22 mouse cellular contexts compared by ENCODE assay signal in genomic region chr1:184811716-184812250, GRCm38 (mm10). TPM values are rescaled to one million over a fixed set of nuclear protein-coding genes. Genes with fewer than 3 reads are reported as not detected.
A peak's percentile ranks its signal among the peaks of the same experiment; 100 is the strongest.
DNase-seq lines count a peak whose midpoint lies in the region; ATAC-seq and TF ChIP-seq lines count a peak whose summit lies in the region.
"Had no signal": no experiment of that assay in that cellular context is flagged by ENCODE, and none has a peak within 500 bp of the region (broad histone marks: within the 10 kb centered on the region; RNA-seq: fewer than 3 reads in every experiment).

No protein-coding gene starts in this region.

- H3K9me3 ChIP-seq in stomach, embryonic 15.5 days = no peaks in the 10 kb centered on the region
- no peaks in the 10 kb centered on the region for H3K9me3 ChIP-seq in stomach, postnatal 0 days (ENCODE audit: control insufficient read depth, low read length)
- no peaks in the 10 kb centered on the region for H3K9me3 ChIP-seq in liver, postnatal 0 days (ENCODE audit: low read length)
- no peaks in the 10 kb centered on the region for H3K9me3 ChIP-seq in limb, embryonic 10.5 days (replicated peaks)
- H3K9me3 ChIP-seq: hindbrain, embryonic 10.5 days; lung, embryonic 15.5 days; midbrain, embryonic 10.5 days; neural tube, embryonic 12.5 days had no signal

- H3K4me3 ChIP-seq in stomach, embryonic 15.5 days (replicated peaks) = no peak overlapping the region
- no peak overlapping the region for H3K4me3 ChIP-seq in stomach, postnatal 0 days (ENCODE audit: low read depth, low read length)
- H3K4me3 ChIP-seq in liver, postnatal 0 days (ENCODE audit: low read depth, low read length) = no peak overlapping the region
- H3K4me3 ChIP-seq in limb, embryonic 10.5 days = no peak overlapping the region
- H3K4me3 ChIP-seq: myocyte had no signal

- peak; percentile 59 for DNase-seq in kidney, adult 9 months
- no peak for DNase-seq in kidney, adult 18-20 months
- no peak for DNase-seq in stomach, postnatal 0 days (ENCODE audit: low spot score)
- DNase-seq in kidney, postnatal 25 days = peak; percentile 22 to 53
- no peak for DNase-seq in liver, postnatal 0 days
- no peak for DNase-seq in testis, postnatal 14 days (ENCODE audit: low spot score)
- no peak for DNase-seq in limb, embryonic 10.5 days (ENCODE audit: low spot score)
- DNase-seq: cerebellum, adult 2 months; cerebellum, postnatal 14 days; forebrain, postnatal 0 days; right cerebral cortex, adult 18-20 months; spleen, adult 18-20 months; thymus, postnatal 4 days had no signal

- WGBS in stomach, embryonic 15.5 days = 60% methylated on average over 8 of the region's 8 CpGs
- WGBS in stomach, postnatal 0 days = 68% methylated on average over 8 of the region's 8 CpGs
- 64% methylated on average over 8 of the region's 8 CpGs for WGBS in liver, postnatal 0 days (ENCODE audit: insufficient replicate concordance)
- 70% methylated on average over 8 of the region's 8 CpGs for WGBS in limb, embryonic 10.5 days

- no peak overlapping the region for H3K27ac ChIP-seq in stomach, embryonic 15.5 days
- H3K27ac ChIP-seq in stomach, postnatal 0 days (replicated peaks) = no peak overlapping the region
- H3K27ac ChIP-seq in liver, postnatal 0 days (ENCODE audit: low read depth) = peak overlapping the region; percentile 96
- no peak overlapping the region for H3K27ac ChIP-seq in limb, embryonic 10.5 days
- H3K27ac ChIP-seq: lung, embryonic 15.5 days; neural tube, embryonic 12.5 days had no signal

- H3K4me2 ChIP-seq in stomach, embryonic 15.5 days = no peak overlapping the region
- no peak overlapping the region for H3K4me2 ChIP-seq in stomach, postnatal 0 days (replicated peaks; ENCODE audit: low read depth)
- peak overlapping the region; percentile 16; the same call in 1 of the 2 replicates for H3K4me2 ChIP-seq in liver, postnatal 0 days (ENCODE audit: low read depth, low read length)

- peaks cover 8% of the 10 kb centered on the region; the same call in 1 of the 2 replicates for H3K4me1 ChIP-seq in stomach, embryonic 15.5 days
- 0 out of 2 replicates have a peak, but pooled peaks cover 3% of the 10 kb centered on the region for H3K4me1 ChIP-seq in stomach, postnatal 0 days (replicated peaks; ENCODE audit: control insufficient read depth, insufficient read depth)
- peaks cover 4% of the 10 kb centered on the region; the same call in 1 of the 2 replicates for H3K4me1 ChIP-seq in liver, postnatal 0 days (ENCODE audit: insufficient read depth)
- H3K4me1 ChIP-seq in limb, embryonic 10.5 days = peaks cover 22% of the 10 kb centered on the region

- peaks cover 16% of the 10 kb centered on the region for H3K27me3 ChIP-seq in stomach, embryonic 15.5 days (replicated peaks)
- no peaks in the 10 kb centered on the region for H3K27me3 ChIP-seq in stomach, postnatal 0 days (ENCODE audit: control insufficient read depth, insufficient read depth, low read length)
- H3K27me3 ChIP-seq in liver, postnatal 0 days (ENCODE audit: insufficient read depth, low read length) = no peaks in the 10 kb centered on the region
- H3K27me3 ChIP-seq in limb, embryonic 10.5 days (ENCODE audit: low read depth, poor library complexity, severe bottlenecking) = peaks cover 46% of the 10 kb centered on the region

- peak; percentile 29; the same call in 1 of the 2 replicates for ATAC-seq in stomach, embryonic 15.5 days (ENCODE audit: insufficient read depth, low FRiP score, low read depth)
- ATAC-seq in stomach, postnatal 0 days (ENCODE audit: low FRiP score, low TSS enrichment) = no peak
- ATAC-seq in liver, postnatal 0 days = no peak
- ATAC-seq: CD4-positive, CD25-positive, alpha-beta regulatory T cell, adult 4 months had no signal

- H3K9ac ChIP-seq in stomach, embryonic 15.5 days = no peak overlapping the region
- H3K9ac ChIP-seq in stomach, postnatal 0 days (ENCODE audit: low read length) = no peak overlapping the region
- peak overlapping the region; percentile 32; the same call in 1 of the 2 replicates for H3K9ac ChIP-seq in liver, postnatal 0 days (replicated peaks)

- no peak for TF ChIP-seq EP300 in stomach, postnatal 0 days (optimal IDR thresholded peaks at IDR 0.05)
- TF ChIP-seq EP300 in liver, postnatal 0 days (IDR thresholded peaks at IDR 0.05; ENCODE audit: low read depth) = no peak

- no peaks in the 10 kb centered on the region; the same call in 1 of the 2 replicates for H3K36me3 ChIP-seq in stomach, embryonic 15.5 days
- H3K36me3 ChIP-seq in stomach, postnatal 0 days (ENCODE audit: control insufficient read depth, insufficient read depth, low read length) = 0 out of 2 replicates have a peak, but pooled peaks cover 2% of the 10 kb centered on the region
- peaks cover 12% of the 10 kb centered on the region for H3K36me3 ChIP-seq in liver, postnatal 0 days (replicated peaks; ENCODE audit: insufficient read depth, low read length)
- no peaks in the 10 kb centered on the region for H3K36me3 ChIP-seq in limb, embryonic 10.5 days
- H3K36me3 ChIP-seq: hindbrain, embryonic 10.5 days; neural tube, embryonic 12.5 days had no signal

- no peak for TF ChIP-seq CTCF in stomach, postnatal 0 days (IDR thresholded peaks at IDR 0.05; ENCODE audit: low read depth)
- TF ChIP-seq CTCF in liver, postnatal 0 days (IDR thresholded peaks at IDR 0.05; ENCODE audit: low read depth) = no peak

RNA-seq across cellular contexts. Expression of gene Marc1, which starts 0.7 kb away (rescaled TPM):
- 0.83 and 2.0 TPM in 2 replicates for polyA plus RNA-seq in stomach, embryonic 15.5 days (2015; fragmentation: Nextera tagmentation; extraction: Ambion mirVana)
- 0.32 and 0.65 TPM in 2 replicates for polyA plus RNA-seq in stomach, postnatal 0 days (2015; fragmentation: Nextera tagmentation; extraction: Ambion mirVana)
- 204 and 234 TPM in 2 replicates for polyA plus RNA-seq in liver, postnatal 0 days (2015; fragmentation: Nextera tagmentation; extraction: Ambion mirVana)
- polyA plus RNA-seq in limb, embryonic 10.5 days (2016; fragmentation: Nextera tagmentation; extraction: Ambion mirVana) = 0.15 and 0.24 TPM in 2 replicates
- polyA plus RNA-seq: cerebellum, adult 2 months; erythroblast, embryonic 14.5 days; heart, embryonic 14.5 days; hindbrain, embryonic 10.5 days; midbrain, embryonic 10.5 days; myocyte had no signal

RNA-seq across cellular contexts. Expression of gene Marc2, which starts 34.5 kb away (rescaled TPM):
- polyA plus RNA-seq in stomach, embryonic 15.5 days (2015; fragmentation: Nextera tagmentation; extraction: Ambion mirVana) = 256 and 262 TPM in 2 replicates
- 197 and 217 TPM in 2 replicates for polyA plus RNA-seq in stomach, postnatal 0 days (2015; fragmentation: Nextera tagmentation; extraction: Ambion mirVana)
- polyA plus RNA-seq in liver, postnatal 0 days (2015; fragmentation: Nextera tagmentation; extraction: Ambion mirVana) = 608 and 698 TPM in 2 replicates
- polyA plus RNA-seq in limb, embryonic 10.5 days (2016; fragmentation: Nextera tagmentation; extraction: Ambion mirVana) = 68.9 and 84.4 TPM in 2 replicates

Comparison
In these comparisons a context has a peak if more than half of its experiments do, and no peak if none do; other contexts are left out.
1. DNase-seq: peak in kidney, adult 9 months (single experiment) and kidney, postnatal 25 days (2 of 2); none in kidney, adult 18-20 months (single experiment), stomach, postnatal 0 days (single experiment), liver, postnatal 0 days (single experiment), testis, postnatal 14 days (single experiment) and limb, embryonic 10.5 days (single experiment).
2. RNA of gene Marc1, which starts 0.7 kb away (polyA plus RNA-seq): 204 to 234 TPM in liver, postnatal 0 days; 0.83 to 2.0 TPM in stomach, embryonic 15.5 days, 0.32 to 0.65 TPM in stomach, postnatal 0 days and 0.15 to 0.24 TPM in limb, embryonic 10.5 days; every median in the first group is over 10 times any median in the second.